Comparison of ENCODE assay signal across 9 mouse cellular contexts in the genomic region with DNA sequence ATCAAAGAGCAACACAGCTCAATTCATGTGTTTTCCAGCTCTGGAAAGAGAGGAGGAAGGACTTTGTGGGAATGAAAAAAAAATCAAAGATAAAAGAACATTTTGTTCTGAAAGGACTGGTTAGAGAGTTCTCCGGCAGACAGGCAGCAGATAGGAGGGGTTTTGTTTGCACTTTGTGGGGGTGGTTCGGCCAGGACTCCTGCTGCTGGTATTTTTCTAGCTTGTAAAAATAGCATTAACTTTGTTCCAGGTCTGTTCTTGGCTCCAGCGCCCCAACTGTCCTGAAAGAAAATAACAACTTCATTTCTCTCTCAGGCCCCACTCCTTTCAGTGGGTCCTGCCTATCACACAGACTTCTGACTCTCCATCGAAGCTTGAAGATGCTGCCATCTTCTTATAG.
DNase-seq lines count a peak whose midpoint lies in the region; ATAC-seq and TF ChIP-seq lines count a peak whose summit lies in the region.
"Had no signal": no experiment of that assay in that cellular context is flagged by ENCODE, and none has a peak within 500 bp of the region (broad histone marks: within the 10 kb centered on the region; RNA-seq: fewer than 3 reads in every experiment).

No protein-coding gene starts in this region.

- 10% methylated on average over 4 of the region's 4 CpGs for WGBS in heart, postnatal 0 days
- 49% methylated on average over 4 of the region's 4 CpGs for WGBS in limb, embryonic 10.5 days

- TF ChIP-seq CTCF in heart, postnatal 0 days (IDR thresholded peaks at IDR 0.05; ENCODE audit: low read depth): 0 out of 2 replicates have a peak, but pooled peaks have one; percentile 6

- peak; percentile 57; the same call in 1 of the 2 replicates for ATAC-seq in heart, postnatal 0 days (ENCODE audit: insufficient read depth, low read depth)
- ATAC-seq in inflammation-experienced regulatory T-cells, adult 6 months: no peak

- H3K27ac ChIP-seq in heart, postnatal 0 days (ENCODE audit: low read depth): peak overlapping the region; percentile 55
- 0 out of 2 replicates have a peak overlapping the region, but pooled peaks have one; percentile 0 for H3K27ac ChIP-seq in limb, embryonic 10.5 days
- H3K27ac ChIP-seq: stomach, embryonic 15.5 days had no signal

- H3K36me3 ChIP-seq in heart, postnatal 0 days (replicated peaks; ENCODE audit: control insufficient read depth, insufficient read depth, low read length): no peaks in the 10 kb centered on the region
- no peaks in the 10 kb centered on the region for H3K36me3 ChIP-seq in limb, embryonic 10.5 days
- H3K36me3 ChIP-seq: stomach, embryonic 15.5 days had no signal

- peaks cover 19% of the 10 kb centered on the region; the same call in 1 of the 2 replicates for H3K4me1 ChIP-seq in heart, postnatal 0 days (ENCODE audit: control insufficient read depth, insufficient read depth)
- H3K4me1 ChIP-seq in limb, embryonic 10.5 days: peaks cover 11% of the 10 kb centered on the region; the same call in 1 of the 2 replicates

- TF ChIP-seq EP300 in heart, postnatal 0 days (IDR thresholded peaks at IDR 0.05; ENCODE audit: low read depth): no peak

- DNase-seq in layer of hippocampus, adult 11-12 months (ENCODE audit: low spot score): peak; percentile 54
- DNase-seq in layer of hippocampus, postnatal 25 days (ENCODE audit: extremely low spot score in 1 of 2, low spot score in 1 of 2): no peak
- peak; percentile 30 for DNase-seq in gastrocnemius, postnatal 25 days
- peak; percentile 78 for DNase-seq in heart, postnatal 0 days (ENCODE audit: low spot score)
- no peak for DNase-seq in limb, embryonic 10.5 days (ENCODE audit: low spot score)
- DNase-seq in spleen, postnatal 4 days (ENCODE audit: low spot score in 2 of 2): no peak
- no peak for DNase-seq in spleen, adult 18-20 months

- no peak overlapping the region for H3K4me2 ChIP-seq in heart, postnatal 0 days (ENCODE audit: low read depth, low read length)
- H3K4me2 ChIP-seq: stomach, embryonic 15.5 days had no signal

- no peaks in the 10 kb centered on the region for H3K9me3 ChIP-seq in heart, postnatal 0 days (replicated peaks; ENCODE audit: control insufficient read depth, low read length)
- H3K9me3 ChIP-seq in limb, embryonic 10.5 days (replicated peaks): no peaks in the 10 kb centered on the region
- H3K9me3 ChIP-seq: stomach, embryonic 15.5 days had no signal

- no peak overlapping the region for H3K4me3 ChIP-seq in heart, postnatal 0 days (ENCODE audit: low read depth, low read length)
- H3K4me3 ChIP-seq in limb, embryonic 10.5 days: no peak overlapping the region
- H3K4me3 ChIP-seq: stomach, embryonic 15.5 days had no signal

- no peaks in the 10 kb centered on the region for H3K27me3 ChIP-seq in heart, postnatal 0 days (ENCODE audit: control insufficient read depth, insufficient read depth, low read length)
- peaks cover 5% of the 10 kb centered on the region; the same call in 1 of the 2 replicates for H3K27me3 ChIP-seq in limb, embryonic 10.5 days (ENCODE audit: low read depth, poor library complexity, severe bottlenecking)
- H3K27me3 ChIP-seq: stomach, embryonic 15.5 days had no signal

- H3K9ac ChIP-seq in heart, postnatal 0 days (replicated peaks; ENCODE audit: low read depth, low read length): no peak overlapping the region
- H3K9ac ChIP-seq: stomach, embryonic 15.5 days had no signal

Comparison
In these comparisons a context has a peak if more than half of its experiments do, and no peak if none do; other contexts are left out.
1. DNase-seq: peak in layer of hippocampus, adult 11-12 months (single experiment), gastrocnemius, postnatal 25 days (single experiment) and heart, postnatal 0 days (single experiment); none in layer of hippocampus, postnatal 25 days (0 of 2), limb, embryonic 10.5 days (single experiment), spleen, postnatal 4 days (0 of 2) and spleen, adult 18-20 months (0 of 2).